Mouse (Mus musculus) heart, embryonic 13.5 days (tissue): ENCODE results near the gene Padi6. TPM values are rescaled to one million over a fixed set of nuclear protein-coding genes. Genes with fewer than 3 reads are reported as not detected.

Source experiments
- ATAC-seq: fragments of 200-750 bp; cut with Nextera tagmentation; 2 replicates; pipeline ENCODE4 v1.8.0; 2017; ENCODE audit warnings: moderate TSS enrichment; ENCODE audit not compliant: insufficient number of reproducible peaks, low FRiP score, low TSS enrichment; ENCODE audit errors: extremely low read depth
- H3K27ac ChIP-seq: fragments of 300-500 bp; sonication (generic); replicated peaks from 2 replicates; pipeline ENCODE4 v1.5.1; 2015; ENCODE audit warnings: moderate library complexity, mild to moderate bottlenecking, inconsistent platforms
- H3K27me3 ChIP-seq: fragments of 300-500 bp; sonication (generic); replicated peaks from 2 replicates; pipeline ENCODE4 v1.6.1; 2015; ENCODE audit warnings: mild to moderate bottlenecking, inconsistent platforms
- H3K36me3 ChIP-seq: fragments of 300-500 bp; sonication (generic); 2 replicates; pipeline ENCODE4 v1.6.1; 2015; ENCODE audit warnings: mild to moderate bottlenecking, inconsistent platforms
- H3K4me1 ChIP-seq: fragments of 300-500 bp; sonication (generic); 2 replicates; pipeline ENCODE4 v1.6.1; 2015; ENCODE audit warnings: inconsistent platforms
- H3K4me2 ChIP-seq: fragments of 300-500 bp; sonication (generic); 2 replicates; pipeline ENCODE4 v1.6.1; 2015; ENCODE audit warnings: inconsistent platforms, mild to moderate bottlenecking, moderate library complexity
- H3K4me3 ChIP-seq: fragments of 300-500 bp; sonication (generic); 2 replicates; pipeline ENCODE4 v1.5.1; 2015; ENCODE audit warnings: moderate library complexity, mild to moderate bottlenecking, inconsistent platforms
- H3K9ac ChIP-seq: fragments of 300-500 bp; sonication (generic); 2 replicates; pipeline ENCODE4 v1.6.1; 2015; ENCODE audit warnings: inconsistent platforms, mild to moderate bottlenecking, moderate library complexity
- H3K9me3 ChIP-seq: fragments of 300-500 bp; sonication (generic); 2 replicates; pipeline ENCODE4 v1.6.1; 2016; ENCODE audit warnings: inconsistent platforms
- WGBS: fragments of 180-500 bp; shearing (Covaris S2); methylation state at CpG from one replicate; pipeline ENCODE4 v1.1.7; 2015; ENCODE audit warnings: mixed read lengths; 5-methylcytosine and 5-hydroxymethylcytosine counted together
- polyA plus RNA-seq: library from polyadenylated mRNA; unstranded; fragments of >200 nt; fragmentation: Nextera tagmentation; extraction: Ambion mirVana; gene quantifications from 2 replicates; pipeline ENCODE4 v1.2.1, GENCODE M21; 2015

The Padi6 gene
- polyA plus RNA-seq, 1 experiment from 2014 or later: not detected

DNA sequence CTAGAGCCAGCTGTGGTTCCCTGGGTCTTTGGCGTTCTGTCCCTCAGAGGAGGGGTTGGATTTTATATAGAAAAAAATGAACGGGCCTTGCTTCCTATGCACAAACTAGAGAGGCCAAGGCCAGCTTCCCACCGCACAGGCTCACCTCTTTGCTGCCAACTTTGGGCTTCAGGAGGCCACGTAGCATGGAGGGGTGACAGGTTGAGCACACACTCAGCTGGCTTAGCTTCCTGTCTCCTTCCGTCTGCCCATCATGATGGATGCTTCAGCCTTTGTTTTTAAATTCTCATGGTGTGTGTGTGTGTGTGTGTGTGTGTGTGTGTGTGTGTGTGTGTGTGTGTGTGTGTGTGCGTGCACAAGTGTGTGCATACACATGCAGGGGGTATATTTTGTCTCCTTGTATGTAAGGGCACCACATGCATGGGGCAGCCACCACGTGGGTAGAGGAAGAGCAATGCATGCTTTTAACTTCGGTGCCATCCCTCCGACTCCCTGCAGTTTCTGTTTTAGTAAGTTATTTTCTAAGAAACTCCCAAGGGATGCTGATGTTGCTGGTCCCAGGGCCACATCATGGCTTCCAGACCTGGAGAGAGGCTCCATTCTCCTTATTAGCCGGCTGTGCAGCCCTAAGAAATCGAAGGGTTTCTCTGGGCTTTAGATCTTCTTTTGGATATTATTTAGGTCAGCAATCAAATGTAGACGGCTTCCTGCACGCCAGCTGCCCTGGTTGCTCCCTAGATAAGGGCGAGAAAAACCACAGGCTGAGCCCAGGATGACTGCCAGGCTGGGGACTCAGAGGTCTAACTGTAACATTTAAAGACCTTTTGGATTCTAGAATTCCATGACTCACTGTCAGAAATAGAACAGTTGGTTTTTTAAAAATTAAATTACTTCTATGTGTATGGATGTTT is 46.5 kb downstream of the Padi6 start:
- WGBS: 59% methylated on average over 14 of the region's 14 CpGs
- no peak overlapping the region for H3K27ac ChIP-seq
- H3K9me3 ChIP-seq: no peaks in the 10 kb centered on the region
- H3K27me3 ChIP-seq: peaks cover 13% of the 10 kb centered on the region
- H3K4me1 ChIP-seq: peaks cover 21% of the 10 kb centered on the region
- H3K4me3 ChIP-seq: no peak overlapping the region
- H3K9ac ChIP-seq: no peak overlapping the region
- H3K4me2 ChIP-seq: no peak overlapping the region
- H3K36me3 ChIP-seq: no peaks in the 10 kb centered on the region
- ATAC-seq: no peak

DNA sequence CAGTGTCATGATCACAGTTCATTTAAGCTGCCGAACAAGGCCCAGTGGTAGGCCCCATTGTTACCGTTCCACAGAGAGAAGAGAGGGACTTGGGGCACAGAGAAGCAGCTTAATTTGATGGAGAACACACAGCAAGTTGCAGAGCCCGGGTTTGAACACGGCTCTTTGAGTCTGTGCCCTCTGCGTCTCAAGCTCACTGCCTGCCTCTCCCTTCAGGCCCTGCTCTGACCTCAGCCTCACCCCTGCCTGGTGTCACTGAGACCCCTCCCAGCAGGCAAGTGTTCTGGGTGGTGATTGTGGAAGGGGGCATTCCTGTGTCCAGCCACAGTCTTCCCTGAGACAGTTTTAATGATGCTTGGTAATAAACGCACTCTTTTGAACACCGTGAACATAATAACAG is 47.3 kb downstream of the Padi6 start:
- no peak overlapping the region for H3K27ac ChIP-seq
- no peaks in the 10 kb centered on the region for H3K36me3 ChIP-seq
- H3K4me2 ChIP-seq: no peak overlapping the region
- 79% methylated on average over 7 of the region's 7 CpGs for WGBS
- H3K27me3 ChIP-seq: peaks cover 13% of the 10 kb centered on the region
- H3K9ac ChIP-seq: no peak overlapping the region
- peaks cover 17% of the 10 kb centered on the region for H3K4me1 ChIP-seq
- H3K9me3 ChIP-seq: no peaks in the 10 kb centered on the region
- ATAC-seq: no peak
- no peak overlapping the region for H3K4me3 ChIP-seq

DNA sequence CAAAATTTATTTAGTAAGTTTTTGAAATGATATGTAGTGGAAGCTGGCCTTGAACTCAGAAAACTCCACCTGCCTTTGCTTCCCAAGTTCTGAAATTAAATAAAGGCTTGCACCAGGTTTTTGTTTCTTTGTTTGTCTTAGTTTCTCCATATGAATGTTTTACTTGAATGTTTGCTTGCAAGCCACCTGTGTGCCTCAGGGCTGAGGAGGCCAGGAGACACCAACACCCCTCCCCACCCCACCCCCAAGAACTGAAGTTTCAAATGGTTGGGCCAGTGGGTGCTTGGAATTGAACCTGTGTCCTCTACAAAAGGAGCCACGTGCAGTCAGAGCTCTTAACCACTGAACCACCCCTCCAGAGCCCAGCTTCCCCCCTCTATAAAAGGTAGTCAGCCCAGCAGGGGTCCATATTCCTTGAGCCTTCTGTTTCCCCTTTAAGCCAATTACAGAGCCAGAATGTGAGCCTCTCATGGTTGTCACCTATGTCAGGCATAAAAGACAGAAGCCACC is 47.8 kb downstream of the Padi6 start:
- Histone ChIP-seq H3K4me3 (no peak overlapping the region), H3K9ac (no peak overlapping the region), H3K4me2 (no peak overlapping the region), H3K27me3 (peaks cover 13% of the 10 kb centered on the region), H3K9me3 (no peaks in the 10 kb centered on the region), H3K27ac (no peak overlapping the region), H3K36me3 (no peaks in the 10 kb centered on the region), H3K4me1 (peaks cover 17% of the 10 kb centered on the region; the same call in 1 of the 2 replicates)
- no peak for ATAC-seq
- 42% methylated on average over 1 of the region's 1 CpGs for WGBS

DNA sequence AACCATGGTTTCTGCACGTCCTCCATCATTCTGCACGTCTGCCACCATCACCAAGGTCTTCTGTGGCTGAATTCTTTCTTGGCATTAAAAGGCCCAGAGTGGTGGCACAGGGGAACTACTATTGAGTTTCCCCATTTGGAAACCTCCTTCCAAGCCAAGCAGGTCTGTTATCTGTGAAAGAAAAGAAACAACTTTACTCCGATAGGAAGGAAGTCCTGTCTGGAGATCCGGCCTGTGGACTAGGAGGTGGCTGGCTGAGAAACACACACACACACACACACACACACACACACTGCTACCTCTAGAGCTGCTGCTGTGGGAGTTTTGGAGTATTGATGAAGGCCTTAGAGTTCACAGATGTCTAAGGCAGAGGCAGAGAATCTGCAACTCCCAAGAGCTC is 48.9 kb downstream of the Padi6 start:
- H3K4me3 ChIP-seq: no peak overlapping the region
- no peaks in the 10 kb centered on the region for H3K9me3 ChIP-seq
- ATAC-seq: no peak
- WGBS: 44% methylated on average over 4 of the region's 4 CpGs
- no peak overlapping the region for H3K9ac ChIP-seq
- H3K27ac ChIP-seq: no peak overlapping the region
- H3K27me3 ChIP-seq: peaks cover 2% of the 10 kb centered on the region
- H3K36me3 ChIP-seq: no peaks in the 10 kb centered on the region
- H3K4me1 ChIP-seq: peaks cover 12% of the 10 kb centered on the region; the same call in 1 of the 2 replicates
- no peak overlapping the region for H3K4me2 ChIP-seq

DNA sequence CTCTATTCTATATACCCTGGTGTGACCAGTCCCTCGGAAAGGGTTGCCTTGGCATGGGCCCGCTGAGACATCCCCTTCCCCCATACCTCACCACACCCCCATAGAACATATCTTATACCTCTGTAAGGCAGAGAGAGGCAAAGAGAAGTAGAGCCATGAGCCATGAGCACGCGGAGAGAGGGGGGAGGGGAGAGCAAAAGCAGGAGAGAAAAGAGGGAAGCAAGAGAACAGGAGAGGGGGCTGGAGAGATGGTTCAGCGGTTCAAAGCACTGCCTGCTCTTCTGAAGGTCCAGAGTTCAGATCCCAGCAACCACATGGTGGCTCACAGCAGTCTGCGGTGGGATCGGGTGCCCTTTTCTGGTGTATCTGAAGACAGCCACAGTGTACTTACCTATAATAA is 51.0 kb downstream of the Padi6 start:
- Histone ChIP-seq H3K27me3 (no peaks in the 10 kb centered on the region), H3K36me3 (no peaks in the 10 kb centered on the region), H3K9me3 (no peaks in the 10 kb centered on the region), H3K4me2 (no peak overlapping the region), H3K4me3 (no peak overlapping the region), H3K4me1 (peaks cover 12% of the 10 kb centered on the region; the same call in 1 of the 2 replicates), H3K9ac (no peak overlapping the region), H3K27ac (no peak overlapping the region)
- no peak for ATAC-seq
- 76% methylated on average over 7 of the region's 7 CpGs for WGBS

DNA sequence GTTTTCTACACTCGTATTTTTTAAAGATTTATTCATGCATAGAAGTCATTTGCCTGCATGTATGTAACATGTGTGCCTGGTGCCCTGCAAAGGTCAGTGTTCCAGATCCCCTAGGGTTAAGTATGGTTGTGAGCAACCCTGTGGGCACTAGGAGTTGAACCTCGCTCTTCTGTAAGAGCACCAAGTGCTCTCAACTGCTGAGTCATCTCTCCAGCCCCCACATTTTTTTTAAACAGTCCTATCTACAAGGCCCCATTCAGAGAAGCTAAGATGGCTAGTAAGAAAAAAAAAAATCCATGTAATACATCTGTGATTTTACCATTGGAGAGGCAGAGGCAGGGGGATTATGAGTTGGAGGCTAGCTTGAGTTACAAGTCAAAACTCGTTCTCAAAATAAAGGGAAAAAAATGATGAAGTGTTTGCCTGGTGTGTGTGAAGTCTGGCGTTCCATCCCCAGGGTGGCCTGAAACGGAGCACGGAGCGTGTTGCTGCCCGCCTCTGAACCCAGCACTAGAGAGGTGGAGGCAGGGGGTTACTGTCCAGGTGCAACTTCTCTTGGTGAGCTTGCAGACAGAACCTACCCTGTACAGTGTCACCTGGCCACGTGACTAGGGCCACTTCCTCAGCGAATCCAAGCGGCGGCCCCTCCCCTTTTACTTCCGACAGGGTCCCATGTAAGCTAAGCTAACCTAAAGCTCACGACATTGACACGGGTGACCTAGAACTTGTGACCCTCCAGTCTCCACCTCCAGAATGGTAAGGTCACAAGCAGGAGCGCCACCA is 52.4 kb downstream of the Padi6 start:
- H3K9ac ChIP-seq: no peak overlapping the region
- H3K9me3 ChIP-seq: no peaks in the 10 kb centered on the region
- H3K27ac ChIP-seq: no peak overlapping the region
- H3K4me3 ChIP-seq: no peak overlapping the region
- peaks cover 8% of the 10 kb centered on the region; the same call in 1 of the 2 replicates for H3K27me3 ChIP-seq
- ATAC-seq: no peak
- H3K4me1 ChIP-seq: peaks cover 14% of the 10 kb centered on the region
- no peaks in the 10 kb centered on the region for H3K36me3 ChIP-seq
- no peak overlapping the region; the same call in 1 of the 2 replicates for H3K4me2 ChIP-seq
- WGBS: 63% methylated on average over 16 of the region's 16 CpGs

DNA sequence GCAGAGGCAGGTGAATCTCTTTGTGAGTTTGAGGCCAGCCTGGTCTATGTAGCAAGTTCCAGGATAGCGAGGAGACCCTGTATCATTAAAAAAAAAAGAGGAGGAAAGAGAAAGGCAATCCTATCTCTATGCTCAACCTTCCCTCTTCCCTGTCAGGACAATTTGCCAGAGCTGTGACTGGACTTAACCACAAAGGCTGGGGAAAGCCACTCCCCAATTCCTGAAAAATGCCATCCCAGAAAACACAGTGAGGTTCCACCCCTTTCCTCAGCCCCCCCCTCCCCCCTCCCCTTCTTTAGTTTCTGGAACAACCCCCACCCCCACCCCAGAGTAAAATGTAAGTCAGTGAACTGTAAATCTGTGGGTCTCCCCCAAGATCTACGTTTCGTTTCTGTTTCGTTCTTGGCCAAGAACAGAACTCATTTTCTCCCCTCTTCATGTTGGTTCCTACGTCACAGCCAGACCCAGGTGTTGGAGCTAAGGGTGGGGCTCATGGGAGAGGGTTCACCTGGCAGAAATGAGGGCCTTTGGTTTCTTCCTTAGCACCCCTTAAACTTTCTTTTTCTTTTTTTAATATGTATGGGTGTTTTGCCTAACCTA is 53.5 kb downstream of the Padi6 start:
- no peak for ATAC-seq
- H3K4me1 ChIP-seq: peaks cover 25% of the 10 kb centered on the region
- no peaks in the 10 kb centered on the region for H3K9me3 ChIP-seq
- H3K27ac ChIP-seq: no peak overlapping the region
- no peak overlapping the region for H3K4me2 ChIP-seq
- H3K4me3 ChIP-seq: no peak overlapping the region
- no peaks in the 10 kb centered on the region for H3K36me3 ChIP-seq
- no peak overlapping the region for H3K9ac ChIP-seq
- H3K27me3 ChIP-seq: peaks cover 8% of the 10 kb centered on the region; the same call in 1 of the 2 replicates
- 77% methylated on average over 5 of the region's 5 CpGs for WGBS

DNA sequence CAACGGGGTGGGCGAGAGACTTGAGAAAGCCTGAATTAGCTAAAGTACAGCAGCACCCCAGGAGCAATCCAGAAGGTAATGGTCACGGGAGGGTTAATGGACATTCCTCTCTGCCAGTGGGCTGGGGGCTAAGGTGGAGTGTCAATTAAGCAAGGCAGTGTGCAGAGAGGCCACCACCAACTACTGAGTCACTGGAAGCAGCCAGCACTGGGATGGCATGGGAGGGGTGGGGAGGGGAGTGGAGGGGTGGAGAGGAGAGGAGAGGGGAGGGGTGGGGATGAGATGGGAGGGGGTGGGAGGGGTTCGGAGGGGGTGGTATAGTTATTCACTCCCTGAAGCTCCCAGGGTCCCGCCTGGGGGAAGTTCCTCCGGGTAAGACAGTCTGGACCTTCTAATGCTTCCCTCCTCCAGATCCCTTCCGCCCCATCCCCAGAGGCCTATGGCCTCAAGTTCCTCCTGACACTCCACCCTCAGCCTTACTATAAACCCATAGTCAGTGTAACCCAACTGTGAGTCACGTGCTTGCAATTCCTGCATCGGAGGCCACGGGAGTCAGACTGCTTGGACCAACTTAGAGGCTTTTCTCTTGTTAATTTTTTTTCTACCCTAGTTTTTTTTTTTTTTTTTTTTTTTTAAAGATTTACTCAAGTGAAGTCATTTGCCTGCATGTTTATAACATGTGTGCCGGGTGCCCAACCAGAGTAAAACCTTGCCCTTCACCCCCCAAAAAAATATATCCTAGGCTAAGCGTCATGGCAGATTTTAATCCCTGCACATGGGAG is 54.2 kb downstream of the Padi6 start:
- Histone ChIP-seq H3K9me3 (no peaks in the 10 kb centered on the region), H3K27ac (no peak overlapping the region), H3K27me3 (peaks cover 8% of the 10 kb centered on the region; the same call in 1 of the 2 replicates), H3K4me1 (peaks cover 26% of the 10 kb centered on the region), H3K9ac (no peak overlapping the region), H3K36me3 (no peaks in the 10 kb centered on the region), H3K4me3 (no peak overlapping the region), H3K4me2 (no peak overlapping the region)
- WGBS: 61% methylated on average over 12 of the region's 12 CpGs
- no peak for ATAC-seq

DNA sequence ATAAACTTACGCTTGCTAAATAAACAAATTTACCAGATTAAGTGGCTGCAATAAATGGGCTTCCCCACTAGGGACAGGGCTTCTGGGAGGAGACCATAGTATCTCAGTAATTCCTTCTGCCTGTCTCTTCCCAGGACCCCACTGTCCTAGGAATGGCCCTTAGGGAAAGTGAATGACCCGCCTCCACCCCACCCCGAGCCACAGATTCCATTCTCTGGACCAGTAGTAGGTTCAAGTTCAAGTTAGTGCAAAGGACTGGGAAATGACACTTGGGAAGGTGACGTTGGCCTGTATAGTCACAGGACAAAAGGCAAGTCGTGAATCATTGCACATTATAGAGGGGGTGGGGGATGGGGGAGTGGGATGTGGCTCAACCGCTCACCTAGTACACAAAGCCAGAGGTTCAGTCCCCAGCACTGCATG is 57.6 kb downstream of the Padi6 start:
- Histone ChIP-seq H3K9me3 (no peaks in the 10 kb centered on the region), H3K4me2 (peak overlapping the region; percentile 65), H3K4me3 (peak overlapping the region; percentile 18; the same call in 1 of the 2 replicates), H3K27me3 (peaks cover 8% of the 10 kb centered on the region; the same call in 1 of the 2 replicates), H3K9ac (peak overlapping the region; percentile 70), H3K27ac (0 out of 2 replicates have a peak overlapping the region, but pooled peaks have one; percentile 25), H3K4me1 (peaks cover 25% of the 10 kb centered on the region), H3K36me3 (no peaks in the 10 kb centered on the region)
- 42% methylated on average over 6 of the region's 6 CpGs for WGBS
- ATAC-seq: no peak

DNA sequence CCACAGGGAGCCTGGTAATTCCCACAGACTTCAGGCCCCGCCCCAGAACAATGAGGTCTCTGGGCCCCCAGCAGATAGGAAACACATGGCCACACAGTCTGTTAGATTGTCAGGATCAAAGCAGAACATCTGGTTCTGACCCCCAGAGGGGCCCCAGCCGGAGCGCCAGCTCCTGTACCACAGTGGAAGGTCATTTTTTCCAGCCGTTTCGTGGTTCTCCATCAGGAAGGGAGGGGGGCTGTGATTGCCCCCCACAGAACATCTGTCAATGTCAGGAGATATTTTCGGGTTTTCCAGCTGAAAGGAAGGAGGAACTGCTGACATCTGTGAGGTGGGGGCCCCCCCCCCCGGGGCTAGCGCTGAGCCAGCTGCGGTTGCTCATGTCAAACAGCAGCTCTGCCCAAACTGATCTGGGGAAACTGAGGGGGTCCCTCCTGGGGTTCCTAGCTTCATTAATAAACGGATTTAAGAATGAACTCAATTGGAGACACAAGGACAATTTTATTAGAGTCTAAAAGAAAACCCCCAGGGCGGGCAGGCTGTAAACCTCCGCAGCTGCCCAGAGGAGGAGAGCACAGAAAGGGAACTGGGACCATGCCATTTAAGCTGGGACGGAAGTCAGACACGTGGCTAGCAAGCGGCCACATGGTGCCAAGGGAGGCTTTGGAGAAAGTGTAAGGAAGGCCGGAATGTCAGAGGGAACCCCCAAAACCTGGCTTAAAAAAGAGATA is 58.1 kb downstream of the Padi6 start:
- ATAC-seq: peak; percentile 34; the same call in 1 of the 2 replicates
- Histone ChIP-seq H3K9me3 (no peaks in the 10 kb centered on the region), H3K36me3 (no peaks in the 10 kb centered on the region), H3K9ac (peak overlapping the region; percentile 70), H3K27ac (0 out of 2 replicates have a peak overlapping the region, but pooled peaks have one; percentile 25), H3K27me3 (peaks cover 8% of the 10 kb centered on the region; the same call in 1 of the 2 replicates), H3K4me2 (peak overlapping the region; percentile 65), H3K4me1 (peaks cover 27% of the 10 kb centered on the region), H3K4me3 (peak overlapping the region; percentile 18)
- WGBS: 5% methylated on average over 16 of the region's 16 CpGs
